Mouse (Mus musculus): Measurements from ENCODE around the gene Gm765. TPM values are rescaled to one million over a fixed set of nuclear protein-coding genes. Genes with fewer than 3 reads are reported as not detected.

The Gm765 gene
- not detected in 2 replicates for polyA plus RNA-seq (2016; fragmentation: Nextera tagmentation; extraction: Ambion mirVana)

- Histone ChIP-seq H3K27ac (no peak within 1 kb of the TSS), H3K4me3 (no peak within 1 kb of the TSS), H3K36me3 (no peaks in the 10 kb centered on the region), H3K9ac (no peak within 1 kb of the TSS), H3K4me1 (no peaks in the 10 kb centered on the region), H3K27me3 (replicated peaks) (no peaks in the 10 kb centered on the region), H3K9me3 (replicated peaks) (no peaks in the 10 kb centered on the region), H3K4me2 (no peak within 1 kb of the TSS)
- 70% methylated on average over 5 of the region's 5 CpGs for WGBS (ENCODE audit: insufficient replicate concordance)
- no peak for ATAC-seq
Measured at GRCm38 (mm10) chr6:98342654-98343053, at the start of gene Gm765. Gm765 (minus strand) TSS chr6:98342754.

- Histone ChIP-seq H3K27ac (no peak overlapping the region), H3K36me3 (no peaks in the 10 kb centered on the region), H3K4me2 (no peak overlapping the region), H3K4me3 (no peak overlapping the region), H3K9ac (no peak overlapping the region), H3K9me3 (replicated peaks) (no peaks in the 10 kb centered on the region), H3K4me1 (no peaks in the 10 kb centered on the region), H3K27me3 (replicated peaks) (no peaks in the 10 kb centered on the region)
- WGBS (ENCODE audit: insufficient replicate concordance), result 71% methylated on average over 8 of the region's 8 CpGs
- no peak for ATAC-seq
Measured at GRCm38 (mm10) chr6:98385487-98385886, 42.9 kb upstream of the Gm765 start.

DNA sequence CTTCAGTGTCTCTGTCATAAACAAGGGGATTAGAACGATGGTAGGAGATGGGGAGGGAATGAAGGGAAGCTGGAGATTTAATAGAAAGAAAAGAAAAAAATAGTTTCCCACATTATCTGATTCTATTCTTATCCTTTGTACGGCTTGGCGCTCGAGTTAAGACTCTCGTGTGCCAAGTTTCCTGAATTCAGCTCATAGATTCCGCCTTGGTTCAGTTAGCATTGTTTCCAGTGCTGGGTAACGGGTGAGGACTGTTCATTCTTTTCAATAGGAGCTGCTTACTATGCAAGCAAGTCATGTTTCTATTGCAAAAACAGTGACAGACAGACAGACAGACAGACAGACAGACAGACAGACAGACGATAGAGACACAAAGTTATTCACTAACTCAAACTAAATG, 41.9 kb upstream of the Gm765 start:
- Histone ChIP-seq H3K36me3 (no peaks in the 10 kb centered on the region), H3K4me1 (no peaks in the 10 kb centered on the region), H3K27me3 (replicated peaks) (no peaks in the 10 kb centered on the region), H3K4me2 (no peak overlapping the region), H3K9ac (no peak overlapping the region), H3K9me3 (replicated peaks) (no peaks in the 10 kb centered on the region), H3K4me3 (no peak overlapping the region), H3K27ac (no peak overlapping the region)
- WGBS (ENCODE audit: insufficient replicate concordance), result 59% methylated on average over 8 of the region's 8 CpGs
- no peak for ATAC-seq

- no peak for ATAC-seq
- Histone ChIP-seq H3K27me3 (replicated peaks) (no peaks in the 10 kb centered on the region), H3K4me1 (no peaks in the 10 kb centered on the region), H3K27ac (no peak overlapping the region), H3K9me3 (replicated peaks) (no peaks in the 10 kb centered on the region), H3K9ac (no peak overlapping the region), H3K36me3 (no peaks in the 10 kb centered on the region), H3K4me3 (no peak overlapping the region), H3K4me2 (no peak overlapping the region)
- WGBS (ENCODE audit: insufficient replicate concordance), result 43% methylated on average over 6 of the region's 6 CpGs
Measured at GRCm38 (mm10) chr6:98383411-98383810, 40.9 kb upstream of the Gm765 start.

DNA sequence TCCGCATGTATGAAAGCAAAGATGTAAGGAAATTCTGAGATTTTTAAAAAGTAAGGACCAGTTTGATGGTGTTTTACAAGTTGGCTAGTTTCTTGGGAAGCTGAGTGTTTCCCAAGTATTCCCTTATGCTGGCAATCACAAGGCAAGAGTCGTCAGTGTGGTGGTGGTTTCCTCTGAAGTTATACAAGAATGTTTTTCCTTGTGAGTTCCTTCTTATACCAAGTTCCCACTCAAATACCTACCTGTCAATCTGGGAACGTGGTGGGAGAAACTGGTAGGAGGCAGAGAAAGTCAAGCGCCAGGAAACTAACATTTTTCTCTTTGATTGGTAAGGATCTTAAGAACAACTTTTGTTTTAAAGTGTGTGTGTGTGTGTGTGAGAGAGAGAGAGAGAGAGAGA, 23.6 kb upstream of the Gm765 start:
- WGBS (ENCODE audit: insufficient replicate concordance), result 63% methylated on average over 4 of the region's 4 CpGs
- no peak for ATAC-seq
- no peaks in the 10 kb centered on the region for H3K4me1 ChIP-seq

GRCm38 (mm10) chr6:98355271-98355670, 12.7 kb upstream of the Gm765 start:
- no peaks in the 10 kb centered on the region for H3K27me3 ChIP-seq (replicated peaks)
- H3K36me3 ChIP-seq, result no peaks in the 10 kb centered on the region
- no peak overlapping the region for H3K4me2 ChIP-seq
- no peaks in the 10 kb centered on the region for H3K9me3 ChIP-seq (replicated peaks)
- 66% methylated on average over 5 of the region's 5 CpGs for WGBS (ENCODE audit: insufficient replicate concordance)
- no peaks in the 10 kb centered on the region for H3K4me1 ChIP-seq
- H3K4me3 ChIP-seq, result no peak overlapping the region
- H3K9ac ChIP-seq, result no peak overlapping the region
- no peak overlapping the region for H3K27ac ChIP-seq
- ATAC-seq, result no peak

More for the DNA sequence above, 23.6 kb upstream of the Gm765 start:
- Histone ChIP-seq H3K4me3 (no peak overlapping the region), H3K9me3 (replicated peaks) (no peaks in the 10 kb centered on the region), H3K9ac (no peak overlapping the region), H3K36me3 (no peaks in the 10 kb centered on the region), H3K27me3 (replicated peaks) (no peaks in the 10 kb centered on the region), H3K4me2 (no peak overlapping the region), H3K27ac (no peak overlapping the region)

- no peak for ATAC-seq
- 75% methylated on average over 3 of the region's 3 CpGs for WGBS (ENCODE audit: insufficient replicate concordance)
- H3K9ac ChIP-seq, result no peak overlapping the region
- no peaks in the 10 kb centered on the region for H3K27me3 ChIP-seq (replicated peaks)
- H3K4me3 ChIP-seq, result no peak overlapping the region
- no peaks in the 10 kb centered on the region for H3K36me3 ChIP-seq
- no peaks in the 10 kb centered on the region for H3K9me3 ChIP-seq (replicated peaks)
- H3K27ac ChIP-seq, result no peak overlapping the region
- no peaks in the 10 kb centered on the region for H3K4me1 ChIP-seq
- no peak overlapping the region for H3K4me2 ChIP-seq
Measured at GRCm38 (mm10) chr6:98353285-98353684, 10.7 kb upstream of the Gm765 start.

DNA sequence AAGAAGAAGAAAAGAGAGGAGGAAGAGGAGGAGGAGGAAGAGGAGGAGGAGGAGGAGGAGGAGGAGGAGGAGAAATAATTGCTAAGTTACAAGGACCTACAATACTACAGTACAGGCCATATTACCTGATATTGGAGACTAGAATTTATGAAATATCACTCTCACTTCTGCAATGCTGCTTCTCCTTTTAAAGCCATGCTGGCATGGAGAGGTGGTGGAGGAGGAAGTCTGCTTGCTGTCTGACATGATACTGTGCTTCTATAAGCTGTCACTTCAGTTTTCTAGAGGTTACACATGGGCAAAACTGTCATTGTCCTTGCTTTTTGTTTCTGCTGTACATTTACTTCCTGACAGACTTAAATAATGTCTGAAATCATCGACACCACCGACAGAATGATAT, 9.8 kb downstream of the Gm765 start:
- Histone ChIP-seq H3K9me3 (replicated peaks) (no peaks in the 10 kb centered on the region), H3K4me2 (no peak overlapping the region), H3K36me3 (no peaks in the 10 kb centered on the region), H3K27ac (no peak overlapping the region), H3K4me1 (no peaks in the 10 kb centered on the region), H3K4me3 (no peak overlapping the region), H3K27me3 (replicated peaks) (no peaks in the 10 kb centered on the region), H3K9ac (no peak overlapping the region)
- no peak for ATAC-seq
- 59% methylated on average over 2 of the region's 2 CpGs for WGBS (ENCODE audit: insufficient replicate concordance)

- 75% methylated on average over 5 of the region's 5 CpGs for WGBS (ENCODE audit: insufficient replicate concordance)
- no peaks in the 10 kb centered on the region for H3K9me3 ChIP-seq (replicated peaks)
- H3K4me3 ChIP-seq, result no peak overlapping the region
- no peaks in the 10 kb centered on the region for H3K36me3 ChIP-seq
- no peak for ATAC-seq
- no peak overlapping the region for H3K4me2 ChIP-seq
- H3K27ac ChIP-seq, result no peak overlapping the region
- H3K4me1 ChIP-seq, result no peaks in the 10 kb centered on the region
- no peaks in the 10 kb centered on the region for H3K27me3 ChIP-seq (replicated peaks)
- H3K9ac ChIP-seq, result no peak overlapping the region
Measured at GRCm38 (mm10) chr6:98311659-98312058, 30.9 kb downstream of the Gm765 start.

GRCm38 (mm10) chr6:98307647-98308046, 34.9 kb downstream of the Gm765 start:
- H3K4me1 ChIP-seq, result no peaks in the 10 kb centered on the region
- WGBS (ENCODE audit: insufficient replicate concordance), result 63% methylated on average over 3 of the region's 3 CpGs
- no peak overlapping the region for H3K27ac ChIP-seq
- H3K4me3 ChIP-seq, result no peak overlapping the region
- no peaks in the 10 kb centered on the region for H3K9me3 ChIP-seq (replicated peaks)
- ATAC-seq, result no peak
- no peak overlapping the region for H3K9ac ChIP-seq
- no peaks in the 10 kb centered on the region for H3K27me3 ChIP-seq (replicated peaks)
- H3K36me3 ChIP-seq, result no peaks in the 10 kb centered on the region
- no peak overlapping the region for H3K4me2 ChIP-seq

DNA sequence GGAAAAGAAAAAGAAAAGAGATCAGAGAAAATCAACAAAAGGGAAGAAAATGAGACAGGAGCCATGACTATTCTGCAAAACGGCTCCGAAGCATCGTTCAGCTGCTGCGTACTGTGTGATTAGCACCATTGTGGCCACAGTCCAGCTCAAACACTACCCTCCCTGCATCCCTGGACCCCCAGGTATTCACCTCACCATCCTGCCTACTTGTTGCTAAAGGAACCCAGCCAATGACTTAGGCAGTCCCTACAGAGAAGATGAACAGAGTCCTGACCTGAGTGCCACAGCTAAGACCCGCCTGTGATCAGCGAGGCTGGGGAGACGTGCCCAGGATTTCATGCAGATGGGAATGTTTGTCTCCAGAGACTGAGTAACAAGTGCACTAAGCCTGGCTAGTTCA, 35.4 kb downstream of the Gm765 start:
- Histone ChIP-seq H3K4me1 (no peaks in the 10 kb centered on the region), H3K36me3 (no peaks in the 10 kb centered on the region), H3K27ac (no peak overlapping the region), H3K9me3 (replicated peaks) (no peaks in the 10 kb centered on the region), H3K9ac (no peak overlapping the region), H3K4me2 (no peak overlapping the region), H3K27me3 (replicated peaks) (no peaks in the 10 kb centered on the region), H3K4me3 (no peak overlapping the region)
- WGBS (ENCODE audit: insufficient replicate concordance), result 76% methylated on average over 7 of the region's 7 CpGs
- no peak for ATAC-seq

GRCm38 (mm10) chr6:98292064-98292463, 50.5 kb downstream of the Gm765 start:
- 71% methylated on average over 5 of the region's 5 CpGs for WGBS (ENCODE audit: insufficient replicate concordance)
- no peak overlapping the region for H3K27ac ChIP-seq
- H3K36me3 ChIP-seq, result no peaks in the 10 kb centered on the region
- ATAC-seq, result no peak
- H3K27me3 ChIP-seq (replicated peaks), result no peaks in the 10 kb centered on the region
- H3K9ac ChIP-seq, result no peak overlapping the region
- no peaks in the 10 kb centered on the region for H3K9me3 ChIP-seq (replicated peaks)
- no peak overlapping the region for H3K4me2 ChIP-seq
- no peaks in the 10 kb centered on the region for H3K4me1 ChIP-seq
- H3K4me3 ChIP-seq, result no peak overlapping the region

GRCm38 (mm10) chr6:98288316-98288715, 54.2 kb downstream of the Gm765 start:
- Histone ChIP-seq H3K27ac (no peak overlapping the region), H3K4me1 (no peaks in the 10 kb centered on the region), H3K9me3 (replicated peaks) (no peaks in the 10 kb centered on the region), H3K4me3 (no peak overlapping the region), H3K36me3 (no peaks in the 10 kb centered on the region), H3K4me2 (no peak overlapping the region), H3K9ac (no peak overlapping the region), H3K27me3 (replicated peaks) (no peaks in the 10 kb centered on the region)
- no peak for ATAC-seq
- WGBS (ENCODE audit: insufficient replicate concordance), result 56% methylated on average over 3 of the region's 3 CpGs
